Mouse (Mus musculus) layer of hippocampus, adult 11-12 months (tissue): ENCODE measurements around the gene Rab6b.
"Not testable (repeated sequence)": the region's sequence is repeated elsewhere in the genome, so short reads cannot be mapped to it uniquely, and the experiment has no call there.

Source experiments
- DNase-seq: peaks from one replicate; pipeline ENCODE4 v3.0.0; 2022; ENCODE audit warnings: low spot score

The Rab6b gene

GRCm38 (mm10) chr9:103143881-103144280 is 32.3 kb downstream of the Rab6b start:
- no peak for DNase-seq

- DNase-seq, result no peak
Observed at GRCm38 (mm10) chr9:103145351-103145750, 33.8 kb downstream of the Rab6b start.

GRCm38 (mm10) chr9:103146257-103146656 is 34.7 kb downstream of the Rab6b start:
- DNase-seq, result no peak

GRCm38 (mm10) chr9:103146703-103147102 is 35.1 kb downstream of the Rab6b start:
- DNase-seq, result peak; percentile 43

- no peak for DNase-seq
Observed at GRCm38 (mm10) chr9:103147103-103147502, 35.5 kb downstream of the Rab6b start.

- DNase-seq, result no peak
Observed at GRCm38 (mm10) chr9:103149074-103149799, 37.6 kb downstream of the Rab6b start.

- no peak for DNase-seq
Observed at GRCm38 (mm10) chr9:103153286-103153685, 41.7 kb downstream of the Rab6b start.

- no peak for DNase-seq
Observed at GRCm38 (mm10) chr9:103154568-103154967, 43.0 kb downstream of the Rab6b start.

- not testable (repeated sequence) for DNase-seq
Observed at GRCm38 (mm10) chr9:103155158-103155557, 43.6 kb downstream of the Rab6b start.

- DNase-seq, result no peak
Observed at GRCm38 (mm10) chr9:103163806-103164205, 52.2 kb downstream of the Rab6b start.

- DNase-seq, result no peak
Observed at GRCm38 (mm10) chr9:103168046-103168445, 56.5 kb downstream of the Rab6b start.

GRCm38 (mm10) chr9:103168771-103169170 is 57.2 kb downstream of the Rab6b start:
- no peak for DNase-seq

GRCm38 (mm10) chr9:103174771-103175519 is 63.4 kb downstream of the Rab6b start:
- no peak for DNase-seq

- no peak for DNase-seq
Observed at GRCm38 (mm10) chr9:103175692-103176091, 64.1 kb downstream of the Rab6b start.

GRCm38 (mm10) chr9:103180303-103180702 is 68.7 kb downstream of the Rab6b start:
- DNase-seq, result no peak

GRCm38 (mm10) chr9:103180807-103181565 is 69.4 kb downstream of the Rab6b start:
- DNase-seq, result peak; percentile 52

- no peak for DNase-seq
Observed at GRCm38 (mm10) chr9:103181886-103182285, 70.3 kb downstream of the Rab6b start.

- no peak for DNase-seq
Observed at GRCm38 (mm10) chr9:103184855-103185254, 73.3 kb downstream of the Rab6b start.

GRCm38 (mm10) chr9:103185946-103186345 is 74.4 kb downstream of the Rab6b start:
- no peak for DNase-seq

GRCm38 (mm10) chr9:103186747-103187146 is 75.2 kb downstream of the Rab6b start:
- no peak for DNase-seq

GRCm38 (mm10) chr9:103188416-103188815 is 76.8 kb downstream of the Rab6b start:
- no peak for DNase-seq

- peak; percentile 93 for DNase-seq
Observed at GRCm38 (mm10) chr9:103201561-103202260, 90.1 kb downstream of the Rab6b start, which contains the start of gene Srprb. Gene Srprb, minus strand, starts transcription at chr9:103202137.
